Mouse (Mus musculus): Measurements from ENCODE around the gene 1600014C10Rik. TPM values are rescaled to one million over a fixed set of nuclear protein-coding genes. Genes with fewer than 3 reads are reported as not detected.

The 1600014C10Rik gene
- total RNA-seq, 2 experiments from 2014 or later, result 4.9 to 8.6 TPM

- ATAC-seq (replicated peaks; ENCODE audit: low FRiP score, low TSS enrichment, poor library complexity, severe bottlenecking), result no peak
Observed at GRCm38 (mm10) chr7:38242417-38242816, 59.4 kb downstream of the 1600014C10Rik start.

Other genes starting within 250 kb of the 1600014C10Rik start
- 45.5 and 75.1 TPM in 2 replicates for gene Uri1, start 159.7 kb upstream of the 1600014C10Rik start, total RNA-seq (2014; fragmentation: Nextera tagmentation)
- gene Uri1, start 159.7 kb upstream of the 1600014C10Rik start, total RNA-seq (2017), result 72.2 and 75.2 TPM in 2 replicates
- 111 and 130 TPM in 2 replicates for gene Ccne1, start 75.7 kb upstream of the 1600014C10Rik start, total RNA-seq (2014; fragmentation: Nextera tagmentation)
- gene Ccne1, start 75.7 kb upstream of the 1600014C10Rik start, total RNA-seq (2017), result 99.0 and 164 TPM in 2 replicates
- 1.0 TPM in 1 of 2 replicates, not detected in the other for gene Plekhf1, start 44.8 kb downstream of the 1600014C10Rik start, total RNA-seq (2014; fragmentation: Nextera tagmentation)
- gene Plekhf1, start 44.8 kb downstream of the 1600014C10Rik start, total RNA-seq (2017), result 0.38 and 0.42 TPM in 2 replicates
- 25.7 and 42.9 TPM in 2 replicates for gene Pop4, start 88.2 kb downstream of the 1600014C10Rik start, total RNA-seq (2014; fragmentation: Nextera tagmentation)
- gene Pop4, start 88.2 kb downstream of the 1600014C10Rik start, total RNA-seq (2017), result 50.6 and 65.2 TPM in 2 replicates

All from megakaryocyte-erythroid progenitor cell, adult 5-6 weeks (primary cell).